Mouse (Mus musculus) midbrain, embryonic 14.5 days (tissue): ENCODE results near the gene Fbf1. TPM values are rescaled to one million over a fixed set of nuclear protein-coding genes. Genes with fewer than 3 reads are reported as not detected.
"Not testable (repeated sequence)": the region's sequence is repeated elsewhere in the genome, so short reads cannot be mapped to it uniquely, and the experiment has no call there.

Source experiments
- ATAC-seq: fragments of 200-750 bp; cut with Nextera tagmentation; 2 replicates; pipeline ENCODE4 v1.8.0; 2017; ENCODE audit warnings: moderate number of reproducible peaks, moderate library complexity; ENCODE audit not compliant: low FRiP score, low TSS enrichment
- DNase-seq: peaks from one replicate; pipeline ENCODE4 v3.0.0-alpha.2; 2015
- H3K27ac ChIP-seq: fragments of 300-500 bp; sonication (generic); replicated peaks from 2 replicates; pipeline ENCODE4 v1.5.1; 2014; ENCODE audit warnings: mild to moderate bottlenecking, low read depth, low read length, moderate library complexity
- H3K27me3 ChIP-seq: fragments of 300-500 bp; sonication (generic); 2 replicates; pipeline ENCODE4 v1.6.1; 2014; ENCODE audit warnings: low read length, control low read depth, mixed read lengths; ENCODE audit not compliant: control insufficient read depth, insufficient read depth
- H3K36me3 ChIP-seq: fragments of 300-500 bp; sonication (generic); 2 replicates; pipeline ENCODE4 v1.6.1; 2014; ENCODE audit warnings: low read length, control low read depth; ENCODE audit not compliant: control insufficient read depth, insufficient read depth
- H3K4me1 ChIP-seq: fragments of 300-500 bp; sonication (generic); 2 replicates; pipeline ENCODE4 v1.6.1; 2014; ENCODE audit warnings: mild to moderate bottlenecking, antibody characterized with exemption, low read length, control low read depth; ENCODE audit not compliant: control insufficient read depth, insufficient read depth
- H3K4me2 ChIP-seq: fragments of 300-500 bp; sonication (generic); 2 replicates; pipeline ENCODE4 v1.6.1; 2014; ENCODE audit warnings: mild to moderate bottlenecking, low read length, moderate library complexity
- H3K4me3 ChIP-seq: fragments of 300-500 bp; sonication (generic); replicated peaks from 2 replicates; pipeline ENCODE4 v1.5.1; 2014; ENCODE audit warnings: low read depth, low read length
- H3K9ac ChIP-seq: fragments of 300-500 bp; sonication (generic); replicated peaks from 2 replicates; pipeline ENCODE4 v1.6.1; 2014; ENCODE audit warnings: mild to moderate bottlenecking, low read length, moderate library complexity
- H3K9me3 ChIP-seq: fragments of 300-500 bp; sonication (generic); 2 replicates; pipeline ENCODE4 v1.6.1; 2016; ENCODE audit warnings: low read length, control low read depth, mixed read lengths; ENCODE audit not compliant: control insufficient read depth
- WGBS: fragments of 180-500 bp; shearing (Covaris S2); extraction: QIAGEN DNeasy Blood & Tissue Kit; methylation state at CpG from one replicate; pipeline ENCODE4 v1.1.7; 2014; 5-methylcytosine and 5-hydroxymethylcytosine counted together
- polyA plus RNA-seq: library from polyadenylated mRNA; unstranded; fragments of >200 nt; fragmentation: Nextera tagmentation; extraction: Ambion mirVana; gene quantifications from 2 replicates; pipeline ENCODE4 v1.2.1, GENCODE M21; 2014

Fbf1 gene
- polyA plus RNA-seq, 1 experiment from 2014 or later = 58.9 TPM

GRCm38 (mm10) chr11:116096213-116097108 lies 71.5 kb downstream of the Fbf1 start:
- H3K4me1 ChIP-seq = no peaks in the 10 kb centered on the region
- WGBS = 91% methylated on average over 5 of the region's 5 CpGs

GRCm38 (mm10) chr11:116095573-116095972 lies 72.4 kb downstream of the Fbf1 start:
- Histone ChIP-seq H3K9ac (no peak overlapping the region), H3K4me1 (no peaks in the 10 kb centered on the region), H3K4me2 (no peak overlapping the region), H3K9me3 (no peaks in the 10 kb centered on the region), H3K27me3 (no peaks in the 10 kb centered on the region), H3K4me3 (no peak overlapping the region), H3K36me3 (no peaks in the 10 kb centered on the region), H3K27ac (no peak overlapping the region)
- ATAC-seq (no peak), DNase-seq (no peak)
- 91% methylated on average over 3 of the region's 3 CpGs for WGBS

More at GRCm38 (mm10) chr11:116096213-116097108, 71.5 kb downstream of the Fbf1 start:
- no peak overlapping the region for H3K27ac ChIP-seq
- no peak overlapping the region for H3K4me3 ChIP-seq
- DNase-seq (no peak), ATAC-seq (no peak)
- H3K36me3 ChIP-seq = no peaks in the 10 kb centered on the region
- H3K4me2 ChIP-seq = no peak overlapping the region
- H3K9me3 ChIP-seq = no peaks in the 10 kb centered on the region
- H3K9ac ChIP-seq = no peak overlapping the region
- no peaks in the 10 kb centered on the region for H3K27me3 ChIP-seq

- Histone ChIP-seq H3K9me3 (no peaks in the 10 kb centered on the region), H3K27ac (no peak overlapping the region), H3K27me3 (no peaks in the 10 kb centered on the region), H3K4me2 (no peak overlapping the region), H3K4me3 (no peak overlapping the region), H3K9ac (no peak overlapping the region), H3K4me1 (no peaks in the 10 kb centered on the region), H3K36me3 (no peaks in the 10 kb centered on the region)
- DNase-seq = no peak
- no peak for ATAC-seq
- 73% methylated on average over 16 of the region's 16 CpGs for WGBS
Measured at GRCm38 (mm10) chr11:116093771-116094565, 74.0 kb downstream of the Fbf1 start.

GRCm38 (mm10) chr11:116092959-116093358 lies 75.0 kb downstream of the Fbf1 start:
- H3K4me2 ChIP-seq, H3K27ac ChIP-seq, DNase-seq, ATAC-seq, H3K9me3 ChIP-seq, H3K4me1 ChIP-seq, H3K36me3 ChIP-seq, H3K27me3 ChIP-seq, H3K4me3 ChIP-seq, H3K9ac ChIP-seq: not testable (repeated sequence)
- 93% methylated on average over 6 of the region's 6 CpGs for WGBS

Other genes with a start within 250 kb of the Fbf1 start
- 48.4 and 49.9 TPM in 2 replicates for gene Sap30bp, start 234.9 kb downstream of the Fbf1 start, polyA plus RNA-seq
- 18.0 and 18.4 TPM in 2 replicates for gene Recql5, start 234.7 kb downstream of the Fbf1 start, polyA plus RNA-seq
- gene Itgb4, start 193.5 kb downstream of the Fbf1 start, polyA plus RNA-seq = 0.43 and 0.68 TPM in 2 replicates
- gene Galk1, start 155.4 kb downstream of the Fbf1 start, polyA plus RNA-seq = 32.5 and 39.3 TPM in 2 replicates
- gene H3f3b, start 140.2 kb downstream of the Fbf1 start, polyA plus RNA-seq = 2,683 and 2,948 TPM in 2 replicates
- 26.5 and 33.0 TPM in 2 replicates for gene Unk, start 137.8 kb downstream of the Fbf1 start, polyA plus RNA-seq
- gene Unc13d, start 90.2 kb downstream of the Fbf1 start, polyA plus RNA-seq = 1.1 and 1.5 TPM in 2 replicates
- gene Wbp2, start 81.2 kb downstream of the Fbf1 start, polyA plus RNA-seq = 152 and 160 TPM in 2 replicates
- 5.2 and 5.3 TPM in 2 replicates for gene Trim47, start 41.0 kb downstream of the Fbf1 start, polyA plus RNA-seq
- gene Trim65, start 37.0 kb downstream of the Fbf1 start, polyA plus RNA-seq = 1.6 and 2.0 TPM in 2 replicates
- 72.5 and 81.4 TPM in 2 replicates for gene Mrpl38, start 29.3 kb downstream of the Fbf1 start, polyA plus RNA-seq
- gene Ten1, start 30.7 kb upstream of the Fbf1 start, polyA plus RNA-seq = 77.0 and 97.9 TPM in 2 replicates
- 50.5 and 68.3 TPM in 2 replicates for gene Acox1, start 30.9 kb upstream of the Fbf1 start, polyA plus RNA-seq
- gene Evpl, start 69.9 kb upstream of the Fbf1 start, polyA plus RNA-seq = 0.36 and 0.43 TPM in 2 replicates
- 49.5 and 57.1 TPM in 2 replicates for gene Srp68, start 106.1 kb upstream of the Fbf1 start, polyA plus RNA-seq
- 0.30 and 0.55 TPM in 2 replicates for gene Galr2, start 112.8 kb upstream of the Fbf1 start, polyA plus RNA-seq
- gene Exoc7, start 139.1 kb upstream of the Fbf1 start, polyA plus RNA-seq = 122 and 125 TPM in 2 replicates
- 9.2 TPM in 2 replicates for gene Foxj1, start 167.2 kb upstream of the Fbf1 start, polyA plus RNA-seq
- gene Rnf157, start 244.9 kb upstream of the Fbf1 start, polyA plus RNA-seq = 45.5 and 50.2 TPM in 2 replicates